Mouse (Mus musculus) forebrain, embryonic 10.5 days (tissue): Measurements from ENCODE around the gene Crhr1. TPM values are rescaled to one million over a fixed set of nuclear protein-coding genes. Genes with fewer than 3 reads are reported as not detected.

Experiments used
- DNase-seq: peaks from one replicate; pipeline ENCODE4 v3.0.0-alpha.2; 2017; ENCODE audit warnings: low spot score; ENCODE audit errors: extremely low spot score
- H3K27ac ChIP-seq: fragments of 300-500 bp; sonication (generic); 2 replicates; pipeline ENCODE4 v1.5.1; 2016; ENCODE audit warnings: mild to moderate bottlenecking
- H3K27me3 ChIP-seq: fragments of 300-500 bp; sonication (generic); 2 replicates; pipeline ENCODE4 v1.6.1; 2016; ENCODE audit warnings: mild to moderate bottlenecking; ENCODE audit not compliant: poor library complexity, severe bottlenecking
- H3K36me3 ChIP-seq: fragments of 300-500 bp; sonication (generic); replicated peaks from 2 replicates; pipeline ENCODE4 v1.6.1; 2016; ENCODE audit warnings: mild to moderate bottlenecking, moderate library complexity
- H3K4me1 ChIP-seq: fragments of 300-500 bp; sonication (generic); 2 replicates; pipeline ENCODE4 v1.6.1; 2016
- H3K4me3 ChIP-seq: fragments of 300-500 bp; sonication (generic); 2 replicates; pipeline ENCODE4 v1.5.1; 2016; ENCODE audit warnings: mild to moderate bottlenecking, moderate library complexity
- H3K9me3 ChIP-seq: fragments of 300-500 bp; sonication (generic); 2 replicates; pipeline ENCODE4 v1.6.1; 2016; ENCODE audit warnings: mild to moderate bottlenecking, moderate library complexity
- WGBS: fragments of 180-500 bp; shearing (Covaris S2); methylation state at CpG from one replicate; pipeline ENCODE4 v1.1.7; 2016; 5-methylcytosine and 5-hydroxymethylcytosine counted together
- polyA plus RNA-seq: library from polyadenylated mRNA; unstranded; fragments of >200 nt; fragmentation: Nextera tagmentation; extraction: Ambion mirVana; gene quantifications from 2 replicates; pipeline ENCODE4 v1.2.1, GENCODE M21; 2016

The Crhr1 gene
- polyA plus RNA-seq, 1 experiment from 2014 or later, result 0.22 TPM

GRCm38 (mm10) chr11:104150911-104151310, 18.3 kb downstream of the Crhr1 start:
- no peaks in the 10 kb centered on the region for H3K9me3 ChIP-seq
- 41% methylated on average over 5 of the region's 5 CpGs for WGBS
- peaks cover 35% of the 10 kb centered on the region for H3K4me1 ChIP-seq
- no peak for DNase-seq
- H3K36me3 ChIP-seq, result no peaks in the 10 kb centered on the region
- peaks cover 29% of the 10 kb centered on the region for H3K27me3 ChIP-seq
- H3K4me3 ChIP-seq, result no peak overlapping the region
- no peak overlapping the region for H3K27ac ChIP-seq

DNA sequence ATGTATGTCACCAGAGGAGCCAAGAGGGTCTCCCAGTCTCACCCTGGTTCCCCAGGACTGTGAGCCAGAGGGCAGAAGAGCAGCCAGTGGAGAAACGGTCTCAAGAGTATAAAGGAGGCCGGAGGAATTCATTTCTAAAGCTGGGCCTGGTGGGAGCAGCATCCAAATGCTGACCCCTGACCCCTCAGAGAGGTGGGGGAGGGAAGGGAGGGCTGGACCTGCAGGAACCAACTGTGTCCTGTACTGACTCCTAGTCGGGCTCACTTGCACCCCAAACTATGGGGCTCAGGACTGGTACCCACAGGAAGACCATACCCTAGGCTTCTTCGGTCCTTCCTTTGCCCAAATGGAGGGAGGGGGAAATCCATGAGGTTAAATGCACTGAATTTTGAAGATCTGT, 21.7 kb downstream of the Crhr1 start:
- peaks cover 58% of the 10 kb centered on the region for H3K27me3 ChIP-seq
- DNase-seq, result no peak
- H3K36me3 ChIP-seq, result no peaks in the 10 kb centered on the region
- peaks cover 49% of the 10 kb centered on the region for H3K4me1 ChIP-seq
- 55% methylated on average over 4 of the region's 4 CpGs for WGBS
- no peak overlapping the region for H3K27ac ChIP-seq
- no peaks in the 10 kb centered on the region for H3K9me3 ChIP-seq
- no peak overlapping the region for H3K4me3 ChIP-seq

DNA sequence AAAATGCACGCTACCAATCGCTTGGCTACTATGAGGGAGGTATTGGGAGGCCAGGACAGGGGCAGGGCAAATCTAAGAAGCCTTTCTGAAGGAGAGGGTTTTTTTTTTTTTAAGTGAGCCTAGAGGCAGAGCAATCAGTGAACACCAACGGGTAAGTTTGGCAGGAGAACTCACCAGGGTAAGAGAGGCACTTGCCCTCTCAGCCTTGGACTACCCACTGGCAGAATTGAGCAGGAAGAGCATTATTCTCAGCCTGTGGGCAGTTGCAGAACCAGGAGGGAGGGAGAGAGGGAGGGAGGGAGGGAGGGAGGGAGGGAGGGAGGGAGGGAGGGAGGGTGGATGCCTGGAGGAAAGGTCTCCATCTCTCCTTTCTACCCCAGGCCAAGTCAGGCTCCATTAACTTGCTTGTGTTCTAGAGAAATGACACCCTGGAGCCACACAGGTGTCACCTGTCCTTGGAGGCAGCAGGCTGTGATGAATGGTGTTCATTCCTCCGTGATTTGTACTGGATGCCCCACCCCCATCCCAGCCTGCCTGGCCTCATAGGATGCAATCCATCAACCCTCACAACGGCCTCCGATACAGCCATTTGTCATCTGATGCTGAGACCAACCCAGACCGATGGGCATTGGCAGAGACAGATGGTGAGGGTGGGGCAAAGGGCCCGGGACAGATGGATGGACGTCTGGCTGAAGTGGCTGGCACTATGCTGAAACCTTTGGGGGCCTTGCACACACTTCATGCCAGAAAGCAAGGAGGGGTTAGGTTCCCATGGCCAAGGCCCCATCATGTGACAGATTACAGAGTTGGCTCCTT, 22.4 kb downstream of the Crhr1 start:
- H3K27ac ChIP-seq, result no peak overlapping the region
- H3K4me3 ChIP-seq, result no peak overlapping the region
- 68% methylated on average over 9 of the region's 9 CpGs for WGBS
- no peak for DNase-seq
- H3K9me3 ChIP-seq, result no peaks in the 10 kb centered on the region
- H3K36me3 ChIP-seq, result no peaks in the 10 kb centered on the region
- peaks cover 49% of the 10 kb centered on the region for H3K4me1 ChIP-seq
- peaks cover 65% of the 10 kb centered on the region for H3K27me3 ChIP-seq

- H3K27ac ChIP-seq, result no peak overlapping the region
- H3K36me3 ChIP-seq, result no peaks in the 10 kb centered on the region
- peaks cover 69% of the 10 kb centered on the region for H3K27me3 ChIP-seq
These were observed 23.2 kb downstream of the Crhr1 start for GRCm38 (mm10) chr11:104155899-104156298.

GRCm38 (mm10) chr11:104156391-104156790, 23.7 kb downstream of the Crhr1 start:
- Histone ChIP-seq H3K36me3 (no peaks in the 10 kb centered on the region), H3K27ac (no peak overlapping the region), H3K9me3 (no peaks in the 10 kb centered on the region), H3K4me3 (no peak overlapping the region), H3K4me1 (peaks cover 37% of the 10 kb centered on the region), H3K27me3 (peaks cover 69% of the 10 kb centered on the region)
- WGBS, result 78% methylated on average over 3 of the region's 3 CpGs
- DNase-seq, result no peak

More at GRCm38 (mm10) chr11:104155899-104156298, 23.2 kb downstream of the Crhr1 start:
- no peak for DNase-seq
- Histone ChIP-seq H3K4me1 (peaks cover 42% of the 10 kb centered on the region), H3K4me3 (no peak overlapping the region), H3K9me3 (no peaks in the 10 kb centered on the region)

- H3K27me3 ChIP-seq, result peaks cover 55% of the 10 kb centered on the region
- H3K27ac ChIP-seq, result peak overlapping the region; percentile 81
- WGBS, result 2% methylated on average over 23 of the region's 23 CpGs
- H3K4me3 ChIP-seq, result peak overlapping the region; percentile 56
- peak; percentile 86 for DNase-seq
- peaks cover 31% of the 10 kb centered on the region for H3K4me1 ChIP-seq
- no peaks in the 10 kb centered on the region for H3K36me3 ChIP-seq
- H3K9me3 ChIP-seq, result no peaks in the 10 kb centered on the region
These were observed 25.1 kb downstream of the Crhr1 start for GRCm38 (mm10) chr11:104157603-104158259.

- Histone ChIP-seq H3K27me3 (peaks cover 49% of the 10 kb centered on the region), H3K36me3 (no peaks in the 10 kb centered on the region), H3K4me1 (peaks cover 31% of the 10 kb centered on the region), H3K9me3 (no peaks in the 10 kb centered on the region), H3K4me3 (peak overlapping the region; percentile 56), H3K27ac (peak overlapping the region; percentile 81)
- WGBS, result 6% methylated on average over 17 of the region's 17 CpGs
- DNase-seq, result no peak
These were observed 25.7 kb downstream of the Crhr1 start for GRCm38 (mm10) chr11:104158260-104158907.

DNA sequence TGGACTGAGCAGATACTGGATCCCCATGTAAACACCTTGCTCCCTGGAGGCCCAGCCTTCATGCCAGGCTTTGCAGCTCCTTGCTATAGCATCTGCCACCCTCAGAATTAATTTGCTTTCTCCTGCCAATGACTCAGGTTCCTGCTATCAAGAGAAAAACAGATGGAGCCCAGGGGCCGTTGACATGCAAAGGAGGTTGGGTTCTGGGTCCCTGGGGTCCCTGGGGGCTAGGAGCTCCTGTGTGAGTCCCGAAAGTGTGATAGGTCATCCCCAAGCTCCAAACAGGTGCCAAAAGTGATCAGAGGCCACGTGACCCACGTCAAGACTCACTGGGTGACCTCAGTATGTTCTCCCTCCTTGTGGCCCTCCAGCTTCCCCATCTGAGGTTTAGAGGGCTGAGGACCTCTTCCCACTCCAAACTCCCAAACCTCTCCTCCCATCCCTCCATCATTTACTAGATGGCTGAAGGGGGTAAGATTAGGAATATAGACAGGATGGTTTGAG, 27.2 kb downstream of the Crhr1 start:
- Histone ChIP-seq H3K9me3 (no peaks in the 10 kb centered on the region), H3K27ac (no peak overlapping the region), H3K4me3 (no peak overlapping the region), H3K27me3 (peaks cover 46% of the 10 kb centered on the region), H3K4me1 (peaks cover 23% of the 10 kb centered on the region), H3K36me3 (no peaks in the 10 kb centered on the region)
- WGBS, result 81% methylated on average over 4 of the region's 4 CpGs
- no peak for DNase-seq

DNA sequence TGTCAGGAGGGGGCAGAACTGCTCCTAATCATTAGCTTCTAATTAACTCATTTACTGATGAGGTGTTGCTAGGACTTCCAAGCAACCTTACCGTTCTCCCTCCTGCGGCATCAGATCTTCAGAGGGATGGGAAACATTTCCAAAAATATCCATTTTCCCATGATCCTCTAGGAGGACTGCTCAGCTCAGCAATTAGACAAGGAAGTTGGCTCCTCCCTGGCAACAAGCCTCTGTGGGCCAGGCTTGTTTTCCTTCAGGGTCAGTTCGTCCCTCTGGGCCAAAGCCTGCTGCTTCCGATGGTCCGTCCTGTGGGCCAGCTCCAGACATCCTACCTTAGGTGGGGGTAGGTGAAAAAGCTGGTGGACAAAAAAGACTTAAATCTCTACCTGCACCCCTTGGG, 28.5 kb downstream of the Crhr1 start:
- no peak overlapping the region for H3K27ac ChIP-seq
- H3K27me3 ChIP-seq, result peaks cover 40% of the 10 kb centered on the region
- no peaks in the 10 kb centered on the region for H3K36me3 ChIP-seq
- WGBS, result 87% methylated on average over 5 of the region's 5 CpGs
- no peak overlapping the region for H3K4me3 ChIP-seq
- no peaks in the 10 kb centered on the region for H3K9me3 ChIP-seq
- H3K4me1 ChIP-seq, result peaks cover 19% of the 10 kb centered on the region
- no peak for DNase-seq

DNA sequence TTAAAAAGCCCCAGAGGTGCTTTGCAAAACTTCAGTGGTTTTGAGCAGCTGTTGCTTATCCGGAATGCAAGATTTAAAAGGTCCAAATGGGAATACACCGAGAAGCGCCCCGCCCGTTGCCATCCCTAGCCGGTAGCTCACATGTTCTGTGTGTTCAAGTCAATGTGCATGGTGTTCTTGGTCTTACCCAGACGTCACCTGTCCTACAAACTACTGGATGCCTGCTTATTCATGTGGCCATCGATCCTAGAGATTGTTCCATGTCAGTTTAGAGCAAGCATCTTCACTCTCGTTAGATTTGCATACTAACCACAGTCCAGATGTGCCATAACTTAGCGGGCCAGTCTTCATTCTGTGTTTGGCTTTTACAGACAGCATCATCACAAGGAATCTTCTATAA, 31.6 kb downstream of the Crhr1 start:
- 92% methylated on average over 10 of the region's 10 CpGs for WGBS
- peaks cover 12% of the 10 kb centered on the region for H3K27me3 ChIP-seq

GRCm38 (mm10) chr11:104171281-104171781, 38.7 kb downstream of the Crhr1 start:
- Histone ChIP-seq H3K36me3 (no peaks in the 10 kb centered on the region), H3K4me1 (peaks cover 4% of the 10 kb centered on the region; the same call in 1 of the 2 replicates), H3K4me3 (peak overlapping the region; percentile 23; the same call in 1 of the 2 replicates), H3K27me3 (peaks cover 21% of the 10 kb centered on the region), H3K27ac (no peak overlapping the region), H3K9me3 (no peaks in the 10 kb centered on the region)
- peak; percentile 68 for DNase-seq
- 37% methylated on average over 12 of the region's 12 CpGs for WGBS

More for the DNA sequence above, 31.6 kb downstream of the Crhr1 start:
- Histone ChIP-seq H3K27ac (0 out of 2 replicates have a peak overlapping the region, but pooled peaks have one; percentile 8), H3K4me3 (no peak overlapping the region), H3K4me1 (no peaks in the 10 kb centered on the region), H3K9me3 (no peaks in the 10 kb centered on the region), H3K36me3 (no peaks in the 10 kb centered on the region)
- DNase-seq, result no peak

DNA sequence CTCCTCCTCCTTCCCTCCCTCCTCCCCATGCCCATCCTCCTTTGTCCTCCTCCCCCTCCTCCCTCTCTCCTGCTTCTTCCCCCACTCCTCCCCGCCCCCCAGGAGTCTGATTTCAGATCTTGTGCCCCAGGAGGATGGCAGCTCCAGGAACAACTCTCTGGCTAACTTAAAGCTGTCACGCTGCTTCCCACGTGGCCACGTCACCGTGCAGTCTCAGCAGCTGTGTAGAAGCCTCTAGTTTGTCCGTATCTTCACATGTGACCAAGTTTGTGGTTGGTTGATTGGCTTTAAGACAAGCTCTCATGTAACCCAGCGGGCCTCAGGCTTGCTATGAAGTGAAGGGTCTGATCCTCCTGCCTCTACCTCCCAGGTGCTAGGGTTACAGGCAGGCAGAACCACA, 46.2 kb downstream of the Crhr1 start:
- H3K9me3 ChIP-seq, result no peaks in the 10 kb centered on the region
- no peak overlapping the region for H3K27ac ChIP-seq
- H3K4me1 ChIP-seq, result peaks cover 4% of the 10 kb centered on the region; the same call in 1 of the 2 replicates
- H3K27me3 ChIP-seq, result no peaks in the 10 kb centered on the region
- WGBS, result 38% methylated on average over 7 of the region's 7 CpGs
- no peak for DNase-seq
- no peaks in the 10 kb centered on the region for H3K36me3 ChIP-seq
- H3K4me3 ChIP-seq, result no peak overlapping the region
